Mouse (Mus musculus): Measurements from ENCODE around the gene Uaca.

Gene Uaca

GRCm38 (mm10) chr9:60837449-60838141 lies 43.3 kb downstream of the Uaca start:
- DNase-seq (ENCODE audit: low read depth, low spot score): no peak

GRCm38 (mm10) chr9:60838331-60838872 lies 44.1 kb downstream of the Uaca start:
- DNase-seq (ENCODE audit: low read depth, low spot score): no peak

GRCm38 (mm10) chr9:60841393-60841792 lies 47.1 kb downstream of the Uaca start:
- DNase-seq (ENCODE audit: low read depth, low spot score): no peak

- DNase-seq (ENCODE audit: low read depth, low spot score): no peak
Observed at GRCm38 (mm10) chr9:60843415-60844076, 49.2 kb downstream of the Uaca start.

- no peak for DNase-seq (ENCODE audit: low read depth, low spot score)
Observed at GRCm38 (mm10) chr9:60848730-60849129, 54.4 kb downstream of the Uaca start.

- no peak for DNase-seq (ENCODE audit: low read depth, low spot score)
Observed at GRCm38 (mm10) chr9:60849986-60850385, 55.6 kb downstream of the Uaca start.

- DNase-seq (ENCODE audit: low read depth, low spot score): no peak
Observed at GRCm38 (mm10) chr9:60854196-60854595, 59.9 kb downstream of the Uaca start.

GRCm38 (mm10) chr9:60857833-60858232 lies 63.5 kb downstream of the Uaca start:
- peak; percentile 33 for DNase-seq (ENCODE audit: low read depth, low spot score)

- DNase-seq (ENCODE audit: low read depth, low spot score): peak; percentile 61
Observed at GRCm38 (mm10) chr9:60858306-60858960, 64.1 kb downstream of the Uaca start.

- DNase-seq (ENCODE audit: low read depth, low spot score): no peak
Observed at GRCm38 (mm10) chr9:60859031-60859430, 64.7 kb downstream of the Uaca start.

GRCm38 (mm10) chr9:60861030-60861429 lies 66.7 kb downstream of the Uaca start:
- no peak for DNase-seq (ENCODE audit: low read depth, low spot score)

GRCm38 (mm10) chr9:60864664-60865063 lies 70.3 kb downstream of the Uaca start:
- DNase-seq (ENCODE audit: low read depth, low spot score): no peak

- DNase-seq (ENCODE audit: low read depth, low spot score): no peak
Observed at GRCm38 (mm10) chr9:60865866-60866265, 71.5 kb downstream of the Uaca start.

GRCm38 (mm10) chr9:60870451-60870850 lies 76.1 kb downstream of the Uaca start:
- no peak for DNase-seq (ENCODE audit: low read depth, low spot score)

GRCm38 (mm10) chr9:60870919-60871503 lies 76.7 kb downstream of the Uaca start:
- DNase-seq (ENCODE audit: low read depth, low spot score): no peak

- no peak for DNase-seq (ENCODE audit: low read depth, low spot score)
Observed at GRCm38 (mm10) chr9:60873257-60874054, 79.1 kb downstream of the Uaca start.

- no peak for DNase-seq (ENCODE audit: low read depth, low spot score)
Observed at GRCm38 (mm10) chr9:60874055-60874392, 79.7 kb downstream of the Uaca start.

GRCm38 (mm10) chr9:60876085-60876484 lies 81.7 kb downstream of the Uaca start:
- DNase-seq (ENCODE audit: low read depth, low spot score): no peak

GRCm38 (mm10) chr9:60876531-60876930 lies 82.2 kb downstream of the Uaca start:
- no peak for DNase-seq (ENCODE audit: low read depth, low spot score)

- no peak for DNase-seq (ENCODE audit: low read depth, low spot score)
Observed at GRCm38 (mm10) chr9:60878051-60878557, 83.8 kb downstream of the Uaca start.

GRCm38 (mm10) chr9:60878630-60879029 lies 84.3 kb downstream of the Uaca start:
- DNase-seq (ENCODE audit: low read depth, low spot score): no peak
